Mouse (Mus musculus) small intestine, adult 2 months (tissue): ENCODE results near the gene Znhit2. TPM values are rescaled to one million over a fixed set of nuclear protein-coding genes. Genes with fewer than 3 reads are reported as not detected.

Experiments used
- H3K27ac ChIP-seq: fragments of 200-500 bp; 2 replicates; pipeline ENCODE4 v1.5.1; 2012; ENCODE audit warnings: low read depth, low read length, control low read depth, inconsistent platforms; ENCODE audit not compliant: insufficient read depth
- H3K27me3 ChIP-seq: fragments of 200-500 bp; 2 replicates; pipeline ENCODE4 v1.6.1; 2012; ENCODE audit warnings: mild to moderate bottlenecking, moderate library complexity, low read length, inconsistent platforms; ENCODE audit not compliant: control insufficient read depth, insufficient read depth
- H3K36me3 ChIP-seq: fragments of 200-500 bp; 2 replicates; pipeline ENCODE4 v1.6.1; 2012; ENCODE audit warnings: mild to moderate bottlenecking, low read length, control low read depth, inconsistent platforms; ENCODE audit not compliant: control insufficient read depth, insufficient read depth
- H3K4me1 ChIP-seq: fragments of 200-500 bp; 2 replicates; pipeline ENCODE4 v1.6.1; 2012; ENCODE audit warnings: low read length, inconsistent platforms, mixed read lengths; ENCODE audit not compliant: control insufficient read depth, insufficient read depth, insufficient read length
- H3K4me3 ChIP-seq: fragments of 200-500 bp; 2 replicates; pipeline ENCODE4 v1.5.1; 2012; ENCODE audit warnings: low read depth, mild to moderate bottlenecking, control low read depth, inconsistent platforms, low read length, moderate library complexity
- CTCF ChIP-seq: fragments of 200-500 bp; IDR thresholded peaks from 2 replicates; pipeline ENCODE4 v1.5.1; 2012; ENCODE audit warnings: low read depth, mild to moderate bottlenecking, control low read depth, inconsistent platforms, low read length, moderate library complexity, mixed read lengths; ENCODE audit not compliant: insufficient replicate concordance, insufficient read length; ENCODE audit errors: extremely low read depth
- POLR2A ChIP-seq: fragments of 200-500 bp; IDR thresholded peaks from 2 replicates; pipeline ENCODE4 v1.6.1; 2012; ENCODE audit warnings: low read depth, mild to moderate bottlenecking, control low read depth, inconsistent platforms, low read length, moderate library complexity
- WGBS: fragments of 180-500 bp; shearing (Covaris S2); methylation state at CpG from one replicate; pipeline ENCODE4 v1.1.7; 2018; 5-methylcytosine and 5-hydroxymethylcytosine counted together
- polyA plus RNA-seq: library from polyadenylated mRNA; depleted of rRNA; stranded (reverse); fragments of >200 nt; gene quantifications from 2 replicates; pipeline ENCODE4 v1.2.3, GENCODE M21; 2012

The Znhit2 gene
- polyA plus RNA-seq, 1 experiment, result 78.1 TPM

DNA sequence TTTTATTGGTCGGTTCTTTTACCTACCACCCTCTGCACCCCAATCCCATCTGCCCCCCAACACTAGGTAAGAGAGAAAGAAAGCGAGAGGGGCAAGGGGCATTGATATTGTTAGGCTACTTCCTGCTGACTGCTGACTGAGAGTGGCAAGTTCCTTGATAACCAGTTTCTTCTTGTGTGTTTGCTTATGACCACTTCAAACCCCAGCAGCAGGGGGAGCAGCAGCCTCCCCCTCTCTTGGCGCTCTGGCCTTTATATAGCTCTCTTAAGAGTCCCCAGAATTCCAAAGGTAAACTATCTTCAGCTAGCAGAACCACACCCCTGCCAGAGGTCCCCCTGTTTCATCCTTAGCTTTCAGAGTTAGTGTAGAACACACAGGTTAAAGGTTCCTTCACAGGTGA is 40.7 kb upstream of the Znhit2 start:
- TF ChIP-seq CTCF, result no peak
- no peak for TF ChIP-seq POLR2A

DNA sequence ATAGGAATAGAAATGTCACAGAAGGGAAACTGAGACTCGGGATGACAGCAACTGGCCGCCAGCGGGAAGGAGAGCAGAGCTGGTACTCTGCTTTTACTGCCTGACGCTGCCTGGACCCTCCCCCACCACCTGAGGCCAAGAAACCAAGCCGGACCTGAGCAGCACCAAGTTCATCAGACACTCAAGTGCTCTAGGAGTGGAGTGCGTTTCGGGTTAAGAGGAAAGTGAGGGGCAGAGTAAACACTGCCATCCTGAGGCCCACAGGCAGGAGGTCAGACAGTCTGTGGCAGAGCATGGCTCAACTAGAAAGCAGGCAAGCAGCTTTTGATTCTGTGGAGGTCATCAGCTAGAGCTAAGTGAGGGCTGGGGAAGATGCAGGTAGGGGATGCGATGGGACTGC is 37.9 kb upstream of the Znhit2 start:
- Histone ChIP-seq H3K27me3 (no peaks in the 10 kb centered on the region), H3K27ac (no peak overlapping the region), H3K4me3 (no peak overlapping the region), H3K4me1 (peaks cover 17% of the 10 kb centered on the region), H3K36me3 (no peaks in the 10 kb centered on the region)
- no peak for TF ChIP-seq CTCF
- TF ChIP-seq POLR2A, result no peak
- 86% methylated on average over 8 of the region's 8 CpGs for WGBS

More for the DNA sequence above, 40.7 kb upstream of the Znhit2 start:
- no peaks in the 10 kb centered on the region for H3K36me3 ChIP-seq
- WGBS, result 20% methylated on average over 3 of the region's 3 CpGs
- no peak overlapping the region for H3K4me3 ChIP-seq
- H3K27ac ChIP-seq, result peak overlapping the region; percentile 60
- H3K4me1 ChIP-seq, result peaks cover 21% of the 10 kb centered on the region
- no peaks in the 10 kb centered on the region for H3K27me3 ChIP-seq

DNA sequence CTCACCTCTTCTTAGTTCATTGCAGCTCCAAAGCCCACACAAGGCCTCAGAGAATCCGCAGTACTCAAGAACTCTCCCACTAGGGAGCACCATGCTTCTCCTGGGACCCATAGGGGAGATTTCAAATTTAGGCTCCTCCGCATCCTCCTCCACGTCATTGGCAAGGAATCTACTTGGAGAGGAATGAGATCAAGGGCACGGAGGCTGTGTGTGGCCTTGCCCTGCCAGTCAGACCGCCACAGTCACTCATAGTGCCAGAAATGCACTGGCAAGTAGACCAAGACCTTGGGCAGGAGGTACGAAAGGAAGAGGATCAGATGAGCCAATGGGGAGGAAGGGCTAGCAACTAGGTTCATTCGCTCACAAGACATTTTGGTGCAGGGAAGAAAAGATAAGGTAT is 37.1 kb upstream of the Znhit2 start:
- TF ChIP-seq POLR2A (no peak), CTCF (no peak)
- Histone ChIP-seq H3K36me3 (no peaks in the 10 kb centered on the region), H3K27me3 (no peaks in the 10 kb centered on the region), H3K4me3 (no peak overlapping the region), H3K27ac (no peak overlapping the region), H3K4me1 (peaks cover 18% of the 10 kb centered on the region)
- WGBS, result 87% methylated on average over 7 of the region's 7 CpGs

DNA sequence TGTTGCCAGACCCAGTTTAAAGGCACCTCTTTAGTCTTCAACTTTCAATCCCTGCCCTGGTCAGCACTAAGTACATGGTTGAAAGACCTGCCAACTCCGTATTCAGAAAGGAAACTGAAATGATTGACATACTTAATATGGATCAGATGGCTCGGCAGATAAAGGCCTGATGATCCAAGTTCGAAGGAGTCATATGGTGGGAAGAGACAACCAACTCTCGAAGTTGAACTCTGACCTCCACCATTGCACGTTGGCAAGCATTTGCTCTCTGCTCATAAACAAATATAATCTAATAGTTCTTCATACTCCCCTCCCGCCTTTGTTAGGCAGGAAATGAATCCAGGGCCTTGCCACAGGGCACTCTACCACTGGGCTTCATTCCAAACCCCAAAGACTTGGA is 32.0 kb upstream of the Znhit2 start:
- TF ChIP-seq POLR2A, result no peak
- TF ChIP-seq CTCF, result no peak
- peaks cover 21% of the 10 kb centered on the region; the same call in 1 of the 2 replicates for H3K4me1 ChIP-seq
- H3K27me3 ChIP-seq, result no peaks in the 10 kb centered on the region
- peak overlapping the region; percentile 71 for H3K27ac ChIP-seq
- no peak overlapping the region for H3K4me3 ChIP-seq
- no peaks in the 10 kb centered on the region for H3K36me3 ChIP-seq
- WGBS, result 13% methylated on average over 6 of the region's 6 CpGs

DNA sequence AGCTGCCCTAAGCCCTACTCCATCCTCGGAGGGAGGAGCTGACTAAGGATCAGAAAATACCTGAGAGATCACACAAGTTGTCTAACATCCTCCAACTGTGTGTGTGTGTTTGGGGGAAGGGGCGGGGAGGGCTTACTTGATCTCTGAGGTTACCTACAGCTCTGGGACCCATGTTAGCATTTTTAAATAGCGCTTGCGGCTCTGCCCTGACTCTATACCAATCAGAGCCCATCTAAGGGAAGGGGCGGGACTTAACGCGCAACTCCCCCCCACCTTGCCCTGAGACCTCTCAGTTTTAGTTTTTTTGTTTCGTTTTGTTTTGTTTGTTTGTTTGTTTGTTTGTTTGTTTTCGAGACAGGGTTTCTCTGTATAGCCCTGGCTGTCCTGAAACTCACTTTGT is 31.6 kb upstream of the Znhit2 start:
- no peaks in the 10 kb centered on the region for H3K27me3 ChIP-seq
- H3K36me3 ChIP-seq, result no peaks in the 10 kb centered on the region
- TF ChIP-seq POLR2A (no peak), CTCF (no peak)
- no peak overlapping the region for H3K4me3 ChIP-seq
- WGBS, result 78% methylated on average over 9 of the region's 9 CpGs
- H3K4me1 ChIP-seq, result peaks cover 21% of the 10 kb centered on the region; the same call in 1 of the 2 replicates
- H3K27ac ChIP-seq, result peak overlapping the region; percentile 71

DNA sequence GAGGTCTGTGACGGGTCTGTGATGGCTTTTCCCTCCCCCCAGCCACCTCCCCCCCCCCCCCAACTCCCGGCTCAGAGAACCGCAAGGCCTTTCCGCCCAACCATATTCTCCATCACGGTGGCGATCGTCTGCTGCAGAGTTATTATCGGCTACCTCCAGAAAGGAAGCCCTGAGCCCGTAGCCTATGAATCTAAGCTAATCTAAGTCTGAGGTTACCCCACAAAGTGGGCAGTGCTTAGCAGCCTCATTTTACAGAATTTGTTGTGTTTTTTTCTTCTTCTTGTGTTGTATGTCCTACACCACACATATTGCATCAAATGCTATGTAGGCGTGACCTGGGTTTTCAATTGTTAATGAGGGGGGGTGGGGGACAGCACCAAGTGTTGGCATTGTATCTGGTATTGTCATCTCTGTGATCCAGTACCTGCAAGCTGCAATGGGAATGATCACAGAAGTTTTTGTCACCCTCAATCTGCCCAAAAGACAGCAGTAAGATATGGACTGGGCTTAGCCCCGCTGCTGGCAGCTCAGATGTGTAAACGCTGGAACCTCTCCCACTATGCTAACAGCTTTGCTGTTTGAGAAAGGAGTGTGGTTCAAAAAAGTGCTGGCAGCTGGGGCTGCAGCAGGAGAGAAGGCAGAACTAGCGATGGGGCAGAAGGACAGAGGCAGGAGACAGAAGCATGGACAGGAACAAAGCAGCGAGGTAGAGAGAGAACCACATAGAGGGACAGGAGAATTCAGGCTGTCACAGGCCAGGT is 30.3 kb upstream of the Znhit2 start:
- 72% methylated on average over 14 of the region's 14 CpGs for WGBS

DNA sequence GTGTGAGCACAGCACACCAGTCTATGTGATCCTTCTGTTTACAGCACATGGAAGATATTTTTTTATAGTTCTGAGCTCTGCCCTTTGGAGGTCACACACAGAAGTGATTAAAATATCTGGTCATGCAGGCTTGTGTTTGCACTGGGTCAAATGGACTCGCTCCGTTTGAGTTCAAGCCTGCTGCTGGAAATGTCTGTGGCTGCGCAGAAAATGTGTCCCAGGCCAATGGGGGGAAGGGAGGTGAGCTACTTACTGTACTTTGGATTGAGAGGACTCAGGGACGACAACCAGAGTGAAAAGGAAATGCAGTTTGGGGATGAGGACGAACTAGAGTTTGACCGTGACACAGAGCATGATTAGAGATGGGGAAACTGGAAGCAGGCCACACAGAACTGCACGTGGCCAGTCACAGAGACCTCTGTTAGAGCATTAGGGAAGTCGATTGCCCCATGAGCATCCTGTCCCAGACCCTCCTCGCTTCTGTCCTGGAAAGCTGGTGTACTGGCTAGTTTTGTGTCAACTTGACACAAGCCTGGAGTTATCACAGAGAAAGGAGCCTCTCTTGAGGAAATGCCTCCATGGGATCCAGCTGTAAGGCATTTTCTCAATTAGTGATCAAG is 24.9 kb upstream of the Znhit2 start:
- peaks cover 31% of the 10 kb centered on the region for H3K4me1 ChIP-seq
- 26% methylated on average over 9 of the region's 9 CpGs for WGBS
- peak overlapping the region; percentile 53 for H3K27ac ChIP-seq
- H3K27me3 ChIP-seq, result no peaks in the 10 kb centered on the region
- TF ChIP-seq POLR2A (no peak), CTCF (no peak)
- H3K4me3 ChIP-seq, result no peak overlapping the region
- H3K36me3 ChIP-seq, result no peaks in the 10 kb centered on the region

More for the DNA sequence above, 30.3 kb upstream of the Znhit2 start:
- no peaks in the 10 kb centered on the region for H3K27me3 ChIP-seq
- H3K27ac ChIP-seq, result no peak overlapping the region
- H3K36me3 ChIP-seq, result no peaks in the 10 kb centered on the region
- TF ChIP-seq CTCF (no peak), POLR2A (no peak)
- H3K4me3 ChIP-seq, result no peak overlapping the region
- H3K4me1 ChIP-seq, result peaks cover 23% of the 10 kb centered on the region; the same call in 1 of the 2 replicates
